Mouse (Mus musculus) heart, embryonic 12.5 days (tissue): Measurements from ENCODE around the gene Nmrk1. TPM values are rescaled to one million over a fixed set of nuclear protein-coding genes. Genes with fewer than 3 reads are reported as not detected.

Experiments
- ATAC-seq: fragments of 200-750 bp; cut with Nextera tagmentation; 2 replicates; pipeline ENCODE4 v1.8.0; 2017; ENCODE audit warnings: moderate TSS enrichment, moderate library complexity; ENCODE audit not compliant: insufficient number of reproducible peaks, low FRiP score
- H3K27ac ChIP-seq: fragments of 300-500 bp; sonication (generic); 2 replicates; pipeline ENCODE4 v1.5.1; 2016; ENCODE audit warnings: mild to moderate bottlenecking, moderate library complexity; ENCODE audit not compliant: poor library complexity, severe bottlenecking
- H3K27me3 ChIP-seq: fragments of 300-500 bp; sonication (generic); replicated peaks from 2 replicates; pipeline ENCODE4 v1.6.1; 2016; ENCODE audit warnings: mild to moderate bottlenecking, moderate library complexity
- H3K36me3 ChIP-seq: fragments of 300-500 bp; sonication (generic); 2 replicates; pipeline ENCODE4 v1.6.1; 2016; ENCODE audit warnings: mild to moderate bottlenecking, moderate library complexity
- H3K4me1 ChIP-seq: fragments of 300-500 bp; sonication (generic); replicated peaks from 2 replicates; pipeline ENCODE4 v1.6.1; 2016; ENCODE audit warnings: mild to moderate bottlenecking
- H3K4me2 ChIP-seq: fragments of 300-500 bp; sonication (generic); 2 replicates; pipeline ENCODE4 v1.6.1; 2016; ENCODE audit warnings: mild to moderate bottlenecking, moderate library complexity
- H3K4me3 ChIP-seq: fragments of 300-500 bp; sonication (generic); 2 replicates; pipeline ENCODE4 v1.5.1; 2016; ENCODE audit warnings: mild to moderate bottlenecking
- H3K9ac ChIP-seq: fragments of 300-500 bp; sonication (generic); 2 replicates; pipeline ENCODE4 v1.6.1; 2016; ENCODE audit warnings: mild to moderate bottlenecking, moderate library complexity
- H3K9me3 ChIP-seq: fragments of 300-500 bp; sonication (generic); replicated peaks from 2 replicates; pipeline ENCODE4 v1.6.1; 2016; ENCODE audit warnings: mild to moderate bottlenecking, moderate library complexity
- WGBS: fragments of 180-500 bp; shearing (Covaris S2); methylation state at CpG from one replicate; pipeline ENCODE4 v1.1.7; 2016; 5-methylcytosine and 5-hydroxymethylcytosine counted together
- polyA plus RNA-seq: library from polyadenylated mRNA; unstranded; fragments of >200 nt; fragmentation: Nextera tagmentation; extraction: Ambion mirVana; gene quantifications from 2 replicates; pipeline ENCODE4 v1.2.1, GENCODE M21; 2016

Gene Nmrk1
- polyA plus RNA-seq, 1 experiment from 2014 or later = 5.7 TPM

- Histone ChIP-seq H3K9ac (no peak overlapping the region), H3K36me3 (peaks cover 6% of the 10 kb centered on the region; the same call in 1 of the 2 replicates)
These were observed 7.2 kb downstream of the Nmrk1 start for GRCm38 (mm10) chr19:18638949-18639348.

GRCm38 (mm10) chr19:18639552-18639951 lies 7.8 kb downstream of the Nmrk1 start:
- WGBS = 25% methylated on average over 2 of the region's 2 CpGs
- Histone ChIP-seq H3K4me3 (no peak overlapping the region), H3K9ac (no peak overlapping the region), H3K36me3 (peaks cover 6% of the 10 kb centered on the region; the same call in 1 of the 2 replicates), H3K9me3 (no peaks in the 10 kb centered on the region), H3K27ac (no peak overlapping the region), H3K27me3 (no peaks in the 10 kb centered on the region), H3K4me2 (no peak overlapping the region), H3K4me1 (peaks cover 4% of the 10 kb centered on the region; the same call in 1 of the 2 replicates)
- ATAC-seq = no peak

More at GRCm38 (mm10) chr19:18638949-18639348, 7.2 kb downstream of the Nmrk1 start:
- no peak for ATAC-seq
- Histone ChIP-seq H3K9me3 (no peaks in the 10 kb centered on the region), H3K27me3 (no peaks in the 10 kb centered on the region), H3K4me1 (no peaks in the 10 kb centered on the region), H3K27ac (no peak overlapping the region), H3K4me2 (no peak overlapping the region), H3K4me3 (no peak overlapping the region)
- 68% methylated on average over 5 of the region's 5 CpGs for WGBS

- ATAC-seq = no peak
- H3K4me1 ChIP-seq = peaks cover 4% of the 10 kb centered on the region; the same call in 1 of the 2 replicates
- H3K4me2 ChIP-seq = no peak overlapping the region
- H3K27me3 ChIP-seq = no peaks in the 10 kb centered on the region
- WGBS = 65% methylated on average over 4 of the region's 4 CpGs
- H3K4me3 ChIP-seq = no peak overlapping the region
- H3K27ac ChIP-seq = no peak overlapping the region
- H3K36me3 ChIP-seq = peaks cover 5% of the 10 kb centered on the region; the same call in 1 of the 2 replicates
- H3K9me3 ChIP-seq = no peaks in the 10 kb centered on the region
- no peak overlapping the region for H3K9ac ChIP-seq
These were observed 9.3 kb downstream of the Nmrk1 start for GRCm38 (mm10) chr19:18641001-18641400.

- Histone ChIP-seq H3K9ac (no peak overlapping the region), H3K36me3 (peaks cover 3% of the 10 kb centered on the region; the same call in 1 of the 2 replicates), H3K27me3 (no peaks in the 10 kb centered on the region), H3K4me1 (peaks cover 20% of the 10 kb centered on the region), H3K9me3 (no peaks in the 10 kb centered on the region), H3K4me2 (no peak overlapping the region), H3K27ac (no peak overlapping the region), H3K4me3 (no peak overlapping the region)
- WGBS = 59% methylated on average over 4 of the region's 4 CpGs
- ATAC-seq = no peak
These were observed 11.7 kb downstream of the Nmrk1 start for GRCm38 (mm10) chr19:18643411-18643810.

- WGBS = 50% methylated on average over 6 of the region's 6 CpGs
- peak; percentile 62; the same call in 1 of the 2 replicates for ATAC-seq
These were observed 12.3 kb downstream of the Nmrk1 start for GRCm38 (mm10) chr19:18644084-18644483.

GRCm38 (mm10) chr19:18646397-18646796 lies 14.6 kb downstream of the Nmrk1 start:
- no peak overlapping the region for H3K9ac ChIP-seq
- no peak overlapping the region for H3K4me2 ChIP-seq
- H3K9me3 ChIP-seq = no peaks in the 10 kb centered on the region
- H3K36me3 ChIP-seq = peaks cover 3% of the 10 kb centered on the region; the same call in 1 of the 2 replicates
- H3K4me3 ChIP-seq = no peak overlapping the region
- no peak overlapping the region for H3K27ac ChIP-seq
- no peaks in the 10 kb centered on the region for H3K27me3 ChIP-seq
- no peak for ATAC-seq
- 55% methylated on average over 3 of the region's 3 CpGs for WGBS
- peaks cover 23% of the 10 kb centered on the region for H3K4me1 ChIP-seq

More at GRCm38 (mm10) chr19:18644084-18644483, 12.3 kb downstream of the Nmrk1 start:
- Histone ChIP-seq H3K4me2 (no peak overlapping the region), H3K9ac (no peak overlapping the region), H3K4me1 (peaks cover 20% of the 10 kb centered on the region), H3K9me3 (no peaks in the 10 kb centered on the region), H3K27ac (no peak overlapping the region), H3K36me3 (peaks cover 3% of the 10 kb centered on the region; the same call in 1 of the 2 replicates), H3K27me3 (no peaks in the 10 kb centered on the region), H3K4me3 (no peak overlapping the region)

- Histone ChIP-seq H3K4me3 (no peak overlapping the region), H3K4me2 (no peak overlapping the region), H3K4me1 (peaks cover 23% of the 10 kb centered on the region), H3K36me3 (peaks cover 3% of the 10 kb centered on the region; the same call in 1 of the 2 replicates), H3K9ac (no peak overlapping the region), H3K9me3 (no peaks in the 10 kb centered on the region), H3K27me3 (no peaks in the 10 kb centered on the region), H3K27ac (0 out of 2 replicates have a peak overlapping the region, but pooled peaks have one; percentile 1)
- 40% methylated on average over 5 of the region's 5 CpGs for WGBS
- ATAC-seq = no peak
These were observed 15.2 kb downstream of the Nmrk1 start for GRCm38 (mm10) chr19:18646853-18647420.

GRCm38 (mm10) chr19:18647775-18648557 lies 16.2 kb downstream of the Nmrk1 start:
- 44% methylated on average over 9 of the region's 9 CpGs for WGBS
- no peaks in the 10 kb centered on the region for H3K36me3 ChIP-seq
- H3K4me1 ChIP-seq = peaks cover 27% of the 10 kb centered on the region
- H3K9me3 ChIP-seq = no peaks in the 10 kb centered on the region
- H3K27ac ChIP-seq = 0 out of 2 replicates have a peak overlapping the region, but pooled peaks have one; percentile 6
- no peak for ATAC-seq
- H3K9ac ChIP-seq = no peak overlapping the region
- no peak overlapping the region for H3K4me3 ChIP-seq
- H3K27me3 ChIP-seq = no peaks in the 10 kb centered on the region
- H3K4me2 ChIP-seq = no peak overlapping the region

GRCm38 (mm10) chr19:18648558-18648945 lies 16.8 kb downstream of the Nmrk1 start:
- Histone ChIP-seq H3K27ac (no peak overlapping the region), H3K27me3 (no peaks in the 10 kb centered on the region), H3K36me3 (no peaks in the 10 kb centered on the region), H3K9me3 (no peaks in the 10 kb centered on the region), H3K4me1 (peaks cover 33% of the 10 kb centered on the region), H3K4me2 (no peak overlapping the region), H3K9ac (no peak overlapping the region), H3K4me3 (no peak overlapping the region)
- WGBS = 69% methylated on average over 6 of the region's 6 CpGs
- no peak for ATAC-seq

GRCm38 (mm10) chr19:18649955-18650354 lies 18.2 kb downstream of the Nmrk1 start:
- Histone ChIP-seq H3K9me3 (no peaks in the 10 kb centered on the region), H3K4me3 (no peak overlapping the region), H3K27me3 (no peaks in the 10 kb centered on the region), H3K4me2 (no peak overlapping the region), H3K4me1 (peaks cover 44% of the 10 kb centered on the region), H3K36me3 (no peaks in the 10 kb centered on the region), H3K9ac (no peak overlapping the region), H3K27ac (no peak overlapping the region)
- WGBS = 74% methylated on average over 4 of the region's 4 CpGs
- no peak for ATAC-seq

GRCm38 (mm10) chr19:18650473-18650872 lies 18.7 kb downstream of the Nmrk1 start:
- 61% methylated on average over 6 of the region's 6 CpGs for WGBS
- Histone ChIP-seq H3K9me3 (no peaks in the 10 kb centered on the region), H3K27ac (no peak overlapping the region), H3K4me3 (no peak overlapping the region), H3K9ac (no peak overlapping the region), H3K27me3 (no peaks in the 10 kb centered on the region), H3K4me2 (no peak overlapping the region), H3K36me3 (no peaks in the 10 kb centered on the region), H3K4me1 (peaks cover 49% of the 10 kb centered on the region)
- no peak for ATAC-seq
